Comparison of ENCODE assay signal across 21 mouse cellular contexts in the genomic region with DNA sequence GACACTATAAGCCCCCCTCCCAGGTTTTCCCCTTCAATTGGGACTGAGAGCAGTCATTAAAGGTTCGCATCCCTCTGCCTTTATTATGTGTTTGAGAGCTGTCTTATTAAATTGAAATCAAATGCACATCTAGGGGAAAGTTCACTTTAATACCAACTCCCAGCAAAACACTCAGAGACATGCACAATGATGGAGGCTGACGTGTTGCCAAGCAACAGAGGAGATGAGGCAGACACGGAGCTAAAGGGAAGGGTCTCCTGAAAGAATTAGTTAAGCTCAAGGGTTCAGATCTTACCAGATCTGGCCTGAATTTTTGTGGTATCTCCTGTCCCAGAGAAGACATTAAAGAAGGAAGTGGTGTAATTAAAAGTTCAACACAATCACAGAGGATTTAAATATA.
DNase-seq lines count a peak whose midpoint lies in the region; ATAC-seq lines count a peak whose summit lies in the region.
"Had no signal": no experiment of that assay in that cellular context is flagged by ENCODE, and none has a peak within 500 bp of the region (broad histone marks: within the 10 kb centered on the region; RNA-seq: fewer than 3 reads in every experiment).

No protein-coding gene starts in this region.

- DNase-seq in hindbrain, embryonic 11.5 days (ENCODE audit: low spot score), result no peak
- DNase-seq in neural tube, embryonic 10.5 days (ENCODE audit: extremely low spot score, low spot score), result no peak
- DNase-seq in retina, postnatal 1 day, result peak; percentile 44
- DNase-seq in left cerebral cortex, adult 11 months (ENCODE audit: low spot score), result no peak
- DNase-seq: adrenal gland, postnatal 10 days; cerebellum, adult 9-10 months; gastrocnemius, postnatal 25 days; heart, adult 2 months; kidney, adult 2 months; lung, adult 18-20 months; lung, postnatal 14 days; right cerebral cortex, adult 18-20 months; right cerebral cortex, postnatal 4 days; thymus, postnatal 14 days had no signal

- no peak overlapping the region for H3K4me3 ChIP-seq in hindbrain, embryonic 12.5 days
- H3K4me3 ChIP-seq in hindbrain, embryonic 11.5 days (ENCODE audit: low read depth, low read length), result no peak overlapping the region
- H3K4me3 ChIP-seq in neural tube, embryonic 13.5 days, result no peak overlapping the region
- no peak overlapping the region for H3K4me3 ChIP-seq in midbrain, embryonic 15.5 days
- H3K4me3 ChIP-seq: heart, adult 2 months; limb, embryonic 12.5 days; liver, embryonic 12.5 days had no signal

- 0 out of 2 replicates have a peak overlapping the region, but pooled peaks have one; percentile 4 for H3K27ac ChIP-seq in hindbrain, embryonic 12.5 days
- no peak overlapping the region for H3K27ac ChIP-seq in hindbrain, embryonic 11.5 days (ENCODE audit: low read depth, low read length)
- peak overlapping the region; percentile 46; the same call in 1 of the 2 replicates for H3K27ac ChIP-seq in neural tube, embryonic 13.5 days (replicated peaks)
- H3K27ac ChIP-seq in midbrain, embryonic 15.5 days, result 0 out of 2 replicates have a peak overlapping the region, but pooled peaks have one; percentile 63
- H3K27ac ChIP-seq: heart, adult 2 months; kidney, postnatal 0 days; limb, embryonic 12.5 days; liver, embryonic 12.5 days had no signal

- H3K27me3 ChIP-seq in hindbrain, embryonic 12.5 days, result no peaks in the 10 kb centered on the region
- no peaks in the 10 kb centered on the region for H3K27me3 ChIP-seq in hindbrain, embryonic 11.5 days (ENCODE audit: control insufficient read depth, insufficient read depth, low read length)
- H3K27me3 ChIP-seq in neural tube, embryonic 13.5 days, result no peaks in the 10 kb centered on the region
- no peaks in the 10 kb centered on the region for H3K27me3 ChIP-seq in midbrain, embryonic 15.5 days (replicated peaks)
- H3K27me3 ChIP-seq: limb, embryonic 12.5 days; liver, embryonic 12.5 days had no signal

- no peaks in the 10 kb centered on the region for H3K9me3 ChIP-seq in hindbrain, embryonic 12.5 days (replicated peaks)
- no peaks in the 10 kb centered on the region for H3K9me3 ChIP-seq in hindbrain, embryonic 11.5 days (ENCODE audit: control insufficient read depth, low read length)
- no peaks in the 10 kb centered on the region for H3K9me3 ChIP-seq in neural tube, embryonic 13.5 days
- no peaks in the 10 kb centered on the region for H3K9me3 ChIP-seq in midbrain, embryonic 15.5 days
- H3K9me3 ChIP-seq: limb, embryonic 12.5 days; liver, embryonic 12.5 days had no signal

- no peaks in the 10 kb centered on the region for H3K36me3 ChIP-seq in hindbrain, embryonic 12.5 days
- H3K36me3 ChIP-seq in hindbrain, embryonic 11.5 days (ENCODE audit: control insufficient read depth, insufficient read depth, low read length), result no peaks in the 10 kb centered on the region
- H3K36me3 ChIP-seq in neural tube, embryonic 13.5 days, result no peaks in the 10 kb centered on the region
- no peaks in the 10 kb centered on the region for H3K36me3 ChIP-seq in midbrain, embryonic 15.5 days (replicated peaks)
- H3K36me3 ChIP-seq: limb, embryonic 12.5 days; liver, embryonic 12.5 days had no signal

- no peak overlapping the region for H3K4me2 ChIP-seq in hindbrain, embryonic 12.5 days (replicated peaks)
- no peak overlapping the region for H3K4me2 ChIP-seq in hindbrain, embryonic 11.5 days (replicated peaks; ENCODE audit: low read depth, low read length)
- no peak overlapping the region for H3K4me2 ChIP-seq in neural tube, embryonic 13.5 days
- no peak overlapping the region for H3K4me2 ChIP-seq in midbrain, embryonic 15.5 days
- H3K4me2 ChIP-seq: limb, embryonic 12.5 days; liver, embryonic 12.5 days had no signal

- H3K9ac ChIP-seq in hindbrain, embryonic 12.5 days, result no peak overlapping the region
- no peak overlapping the region for H3K9ac ChIP-seq in hindbrain, embryonic 11.5 days (ENCODE audit: low read depth, low read length)
- H3K9ac ChIP-seq in neural tube, embryonic 13.5 days, result no peak overlapping the region
- no peak overlapping the region for H3K9ac ChIP-seq in midbrain, embryonic 15.5 days
- H3K9ac ChIP-seq: limb, embryonic 12.5 days; liver, embryonic 12.5 days had no signal

- H3K4me1 ChIP-seq in hindbrain, embryonic 12.5 days, result no peaks in the 10 kb centered on the region
- no peaks in the 10 kb centered on the region for H3K4me1 ChIP-seq in hindbrain, embryonic 11.5 days (replicated peaks; ENCODE audit: control insufficient read depth, insufficient read depth, low read length)
- peaks cover 13% of the 10 kb centered on the region for H3K4me1 ChIP-seq in neural tube, embryonic 13.5 days (replicated peaks)
- H3K4me1 ChIP-seq in midbrain, embryonic 15.5 days, result peaks cover 13% of the 10 kb centered on the region
- H3K4me1 ChIP-seq: limb, embryonic 12.5 days; liver, embryonic 12.5 days had no signal

- ATAC-seq in hindbrain, embryonic 12.5 days (ENCODE audit: low FRiP score), result no peak
- ATAC-seq in hindbrain, embryonic 11.5 days (ENCODE audit: low FRiP score), result no peak
- peak; percentile 78 for ATAC-seq in neural tube, embryonic 13.5 days (ENCODE audit: low read depth)
- ATAC-seq in midbrain, embryonic 15.5 days (replicated peaks), result peak; percentile 81
- ATAC-seq in erythroblast, adult 5-6 weeks (replicated peaks; ENCODE audit: low FRiP score, poor library complexity, severe bottlenecking), result no peak
- ATAC-seq: liver, embryonic 12.5 days had no signal

- 50% methylated on average over 3 of the region's 3 CpGs for WGBS in hindbrain, embryonic 12.5 days
- 73% methylated on average over 3 of the region's 3 CpGs for WGBS in hindbrain, embryonic 11.5 days
- WGBS in neural tube, embryonic 13.5 days, result 46% methylated on average over 3 of the region's 3 CpGs
- 20% methylated on average over 3 of the region's 3 CpGs for WGBS in midbrain, embryonic 15.5 days

Comparison
In these comparisons a context has a peak if more than half of its experiments do, and no peak if none do; other contexts are left out.
1. ATAC-seq: peak in neural tube, embryonic 13.5 days (single experiment) and midbrain, embryonic 15.5 days (single experiment); none in hindbrain, embryonic 12.5 days (single experiment), hindbrain, embryonic 11.5 days (single experiment) and erythroblast, adult 5-6 weeks (single experiment).